Mouse (Mus musculus) kidney, embryonic 14.5 days (tissue): ENCODE measurements around the gene Pigg. TPM values are rescaled to one million over a fixed set of nuclear protein-coding genes. Genes with fewer than 3 reads are reported as not detected.

Source experiments
- ATAC-seq: fragments of 200-750 bp; cut with Nextera tagmentation; 2 replicates; pipeline ENCODE4 v1.8.0; 2017; ENCODE audit warnings: moderate number of reproducible peaks, mild to moderate bottlenecking, moderate TSS enrichment, moderate library complexity; ENCODE audit not compliant: low FRiP score, low TSS enrichment
- H3K27ac ChIP-seq: fragments of 300-500 bp; sonication (generic); 2 replicates; pipeline ENCODE4 v1.5.1; 2014; ENCODE audit warnings: low read depth, mild to moderate bottlenecking, low read length, moderate library complexity, mixed read lengths
- H3K27me3 ChIP-seq: fragments of 300-500 bp; sonication (generic); 2 replicates; pipeline ENCODE4 v1.6.1; 2014; ENCODE audit warnings: mild to moderate bottlenecking, low read length; ENCODE audit not compliant: control insufficient read depth, insufficient read depth
- H3K36me3 ChIP-seq: fragments of 300-500 bp; sonication (generic); 2 replicates; pipeline ENCODE4 v1.6.1; 2014; ENCODE audit warnings: low read length, mixed read lengths; ENCODE audit not compliant: control insufficient read depth, insufficient read depth
- H3K4me1 ChIP-seq: fragments of 300-500 bp; sonication (generic); 2 replicates; pipeline ENCODE4 v1.6.1; 2014; ENCODE audit warnings: low read length, mixed read lengths; ENCODE audit not compliant: control insufficient read depth, insufficient read depth
- H3K4me2 ChIP-seq: fragments of 300-500 bp; sonication (generic); replicated peaks from 2 replicates; pipeline ENCODE4 v1.6.1; 2014; ENCODE audit warnings: low read depth, mild to moderate bottlenecking, low read length
- H3K4me3 ChIP-seq: fragments of 300-500 bp; sonication (generic); 2 replicates; pipeline ENCODE4 v1.5.1; 2014; ENCODE audit warnings: mild to moderate bottlenecking, low read length
- H3K9ac ChIP-seq: fragments of 300-500 bp; sonication (generic); 2 replicates; pipeline ENCODE4 v1.6.1; 2014; ENCODE audit warnings: low read depth, mild to moderate bottlenecking, low read length, moderate library complexity
- H3K9me3 ChIP-seq: fragments of 300-500 bp; sonication (generic); 2 replicates; pipeline ENCODE4 v1.6.1; 2016; ENCODE audit warnings: low read length; ENCODE audit not compliant: control insufficient read depth
- WGBS: fragments of 180-500 bp; shearing (Covaris S2); extraction: QIAGEN DNeasy Blood & Tissue Kit; methylation state at CpG from one replicate; pipeline ENCODE4 v1.1.7; 2014; 5-methylcytosine and 5-hydroxymethylcytosine counted together
- polyA plus RNA-seq: library from polyadenylated mRNA; unstranded; fragments of >200 nt; fragmentation: Nextera tagmentation; extraction: Ambion mirVana; gene quantifications from 2 replicates; pipeline ENCODE4 v1.2.1, GENCODE M21; 2014

The Pigg gene
- polyA plus RNA-seq, 1 experiment from 2014 or later = 3.1 TPM

DNA sequence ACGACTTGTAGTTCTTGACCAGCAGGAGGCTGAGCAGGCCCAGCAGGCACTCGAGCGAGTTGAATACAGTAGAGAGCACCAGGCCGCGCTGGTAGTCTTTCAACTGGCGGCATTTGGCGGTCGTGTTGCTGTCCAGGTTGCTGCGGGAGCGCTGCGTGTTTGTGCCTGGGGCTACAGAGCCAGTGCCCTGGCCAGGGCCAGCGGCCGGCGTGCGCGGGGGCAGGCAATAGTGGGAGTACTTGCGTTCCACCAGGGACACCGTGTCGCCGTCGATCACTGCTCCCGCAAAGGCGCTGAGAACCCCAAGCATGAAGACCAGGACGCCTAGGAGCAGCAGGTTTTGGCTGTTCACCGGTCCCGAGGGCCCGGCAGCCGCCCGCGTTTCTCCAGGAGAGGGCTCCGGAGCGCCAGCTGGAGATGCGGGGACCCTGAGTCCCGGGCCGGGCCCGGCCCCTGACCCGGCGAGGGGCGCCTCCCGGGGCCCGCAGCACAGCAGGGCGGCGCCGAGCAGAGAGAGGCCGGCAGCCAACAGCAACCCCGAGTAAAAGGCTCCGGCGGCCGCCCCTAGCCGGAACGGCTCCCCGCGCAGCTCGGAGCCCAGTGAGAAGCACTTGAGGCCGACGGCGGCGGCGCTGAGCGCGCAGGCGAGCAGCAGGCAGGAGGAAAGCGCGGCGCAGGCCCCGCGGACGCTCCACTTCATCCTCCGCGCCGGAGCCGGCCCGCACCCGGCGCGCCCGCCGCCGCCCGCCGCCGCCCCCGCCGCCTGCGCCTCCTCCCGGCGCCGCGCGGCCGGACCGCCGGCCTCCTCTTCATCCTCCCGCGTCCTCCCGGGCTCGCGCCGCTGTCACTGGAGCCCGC is 54.8 kb downstream of the Pigg start:
- ATAC-seq = peak; percentile 64
- Histone ChIP-seq H3K4me2 (peak overlapping the region; percentile 97), H3K9ac (peak overlapping the region; percentile 45), H3K27ac (no peak overlapping the region), H3K36me3 (no peaks in the 10 kb centered on the region), H3K27me3 (peaks cover 94% of the 10 kb centered on the region), H3K4me1 (peaks cover 13% of the 10 kb centered on the region; the same call in 1 of the 2 replicates), H3K4me3 (peak overlapping the region; percentile 56), H3K9me3 (no peaks in the 10 kb centered on the region)
- under 1% methylated on average over 62 of the region's 100 CpGs for WGBS

GRCm38 (mm10) chr5:108367871-108368332 is 55.5 kb downstream of the Pigg start, which contains the start of gene Gm42517:
Gene Gm42517, minus strand, starts transcription at chr5:108367922.
- Histone ChIP-seq H3K36me3 (no peaks in the 10 kb centered on the region), H3K4me1 (peaks cover 13% of the 10 kb centered on the region; the same call in 1 of the 2 replicates), H3K27me3 (peaks cover 94% of the 10 kb centered on the region), H3K4me2 (peak within 1 kb of the TSS; percentile 97), H3K9me3 (no peaks in the 10 kb centered on the region), H3K4me3 (peak within 1 kb of the TSS; percentile 56), H3K27ac (no peak within 1 kb of the TSS), H3K9ac (peak within 1 kb of the TSS; percentile 45)
- peak; percentile 40 for ATAC-seq
- WGBS = under 1% methylated on average over 34 of the region's 36 CpGs

GRCm38 (mm10) chr5:108368446-108368845 is 56.0 kb downstream of the Pigg start:
- Histone ChIP-seq H3K27me3 (peaks cover 89% of the 10 kb centered on the region), H3K27ac (no peak overlapping the region), H3K4me3 (peak overlapping the region; percentile 34), H3K36me3 (no peaks in the 10 kb centered on the region), H3K4me2 (peak overlapping the region; percentile 44), H3K4me1 (peaks cover 13% of the 10 kb centered on the region; the same call in 1 of the 2 replicates), H3K9me3 (no peaks in the 10 kb centered on the region), H3K9ac (no peak overlapping the region)
- ATAC-seq = no peak
- WGBS = 6% methylated on average over 6 of the region's 6 CpGs

GRCm38 (mm10) chr5:108368851-108369621 is 56.6 kb downstream of the Pigg start:
- Histone ChIP-seq H3K4me3 (peak overlapping the region; percentile 34), H3K9ac (no peak overlapping the region), H3K4me2 (peak overlapping the region; percentile 44), H3K27me3 (peaks cover 85% of the 10 kb centered on the region), H3K27ac (no peak overlapping the region), H3K9me3 (no peaks in the 10 kb centered on the region), H3K36me3 (no peaks in the 10 kb centered on the region), H3K4me1 (peaks cover 13% of the 10 kb centered on the region; the same call in 1 of the 2 replicates)
- ATAC-seq = no peak
- 1% methylated on average over 49 of the region's 49 CpGs for WGBS

DNA sequence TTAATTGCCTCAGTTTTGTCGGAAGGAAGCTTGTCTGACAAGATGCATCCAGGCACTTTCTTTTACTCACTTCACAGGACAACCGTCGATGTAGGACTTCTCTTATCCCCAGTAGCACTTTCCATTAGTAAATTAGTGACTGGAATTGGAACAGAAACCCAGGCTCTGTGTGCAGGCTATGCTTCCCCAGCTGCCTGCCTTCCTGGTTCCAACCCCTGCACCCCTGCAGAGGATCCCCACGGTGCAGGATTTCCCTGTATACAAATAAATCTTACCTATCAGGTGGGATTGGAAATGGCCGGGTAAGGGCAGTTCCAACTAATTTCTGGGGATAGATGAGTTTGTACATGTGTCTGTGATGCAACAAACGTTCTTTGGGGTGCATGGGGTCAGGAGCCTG is 57.6 kb downstream of the Pigg start:
- H3K4me2 ChIP-seq = no peak overlapping the region
- peaks cover 76% of the 10 kb centered on the region for H3K27me3 ChIP-seq
- WGBS = under 1% methylated on average over 6 of the region's 6 CpGs
- no peaks in the 10 kb centered on the region for H3K36me3 ChIP-seq
- H3K4me1 ChIP-seq = peaks cover 13% of the 10 kb centered on the region; the same call in 1 of the 2 replicates
- H3K27ac ChIP-seq = no peak overlapping the region
- H3K9me3 ChIP-seq = no peaks in the 10 kb centered on the region
- H3K9ac ChIP-seq = no peak overlapping the region
- no peak overlapping the region for H3K4me3 ChIP-seq
- ATAC-seq = no peak

GRCm38 (mm10) chr5:108374079-108374478 is 61.7 kb downstream of the Pigg start:
- no peak overlapping the region for H3K27ac ChIP-seq
- ATAC-seq = no peak
- H3K9me3 ChIP-seq = no peaks in the 10 kb centered on the region
- no peak overlapping the region for H3K4me2 ChIP-seq
- no peak overlapping the region for H3K9ac ChIP-seq
- H3K4me1 ChIP-seq = no peaks in the 10 kb centered on the region
- WGBS = 75% methylated on average over 5 of the region's 5 CpGs
- H3K27me3 ChIP-seq = peaks cover 46% of the 10 kb centered on the region
- H3K36me3 ChIP-seq = no peaks in the 10 kb centered on the region
- no peak overlapping the region for H3K4me3 ChIP-seq

DNA sequence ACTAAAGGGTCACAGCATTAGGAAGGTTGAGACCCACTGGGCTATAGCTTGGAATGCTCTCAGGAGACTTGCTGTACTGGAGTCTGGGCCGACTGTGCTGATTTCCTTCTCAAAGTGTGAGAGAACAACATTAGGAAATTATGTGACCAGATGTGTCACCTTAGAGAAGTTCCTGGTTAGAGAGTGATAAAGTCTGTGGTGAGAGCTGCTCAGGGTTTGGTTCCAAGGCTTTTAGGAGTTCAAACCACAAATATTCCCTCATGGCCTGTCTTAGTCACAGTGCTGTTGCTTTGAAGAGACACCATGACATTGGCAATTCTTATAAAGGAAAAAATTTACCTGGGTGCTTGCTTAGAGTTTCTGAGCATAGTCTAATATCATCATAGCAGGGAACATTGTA is 63.6 kb downstream of the Pigg start:
- ATAC-seq = no peak
- no peak overlapping the region for H3K27ac ChIP-seq
- no peaks in the 10 kb centered on the region for H3K36me3 ChIP-seq
- WGBS = 70% methylated on average over 1 of the region's 1 CpGs
- H3K4me3 ChIP-seq = no peak overlapping the region
- no peaks in the 10 kb centered on the region for H3K4me1 ChIP-seq
- H3K9me3 ChIP-seq = no peaks in the 10 kb centered on the region
- H3K4me2 ChIP-seq = no peak overlapping the region
- H3K27me3 ChIP-seq = peaks cover 27% of the 10 kb centered on the region
- no peak overlapping the region for H3K9ac ChIP-seq

DNA sequence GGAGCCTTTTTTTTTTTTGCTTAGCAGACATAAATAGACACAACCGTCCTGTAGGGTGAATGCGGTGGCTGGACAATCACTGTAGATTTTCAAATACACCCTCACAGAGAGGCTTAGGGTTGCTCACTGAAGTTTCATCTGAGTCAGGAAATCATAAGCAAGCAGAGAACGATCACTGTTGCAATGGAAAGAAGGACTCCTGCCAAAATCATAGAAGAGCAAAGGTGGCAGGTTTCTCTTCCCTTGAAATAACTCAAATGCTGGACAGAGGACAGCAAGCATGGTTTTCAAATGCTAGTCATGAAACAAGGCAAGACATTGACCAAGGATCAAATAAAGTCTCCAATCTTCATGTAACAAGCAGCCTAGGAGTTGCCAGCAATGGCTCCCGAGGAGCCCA is 65.9 kb downstream of the Pigg start:
- H3K9ac ChIP-seq = no peak overlapping the region
- no peaks in the 10 kb centered on the region for H3K4me1 ChIP-seq
- H3K27ac ChIP-seq = no peak overlapping the region
- 85% methylated on average over 4 of the region's 4 CpGs for WGBS
- H3K36me3 ChIP-seq = no peaks in the 10 kb centered on the region
- no peak overlapping the region for H3K4me2 ChIP-seq
- 0 out of 2 replicates have a peak, but pooled peaks cover 11% of the 10 kb centered on the region for H3K27me3 ChIP-seq
- no peak for ATAC-seq
- no peak overlapping the region for H3K4me3 ChIP-seq
- no peaks in the 10 kb centered on the region for H3K9me3 ChIP-seq
